Comparison of ENCODE assay signal across 16 mouse cellular contexts in the genomic region with DNA sequence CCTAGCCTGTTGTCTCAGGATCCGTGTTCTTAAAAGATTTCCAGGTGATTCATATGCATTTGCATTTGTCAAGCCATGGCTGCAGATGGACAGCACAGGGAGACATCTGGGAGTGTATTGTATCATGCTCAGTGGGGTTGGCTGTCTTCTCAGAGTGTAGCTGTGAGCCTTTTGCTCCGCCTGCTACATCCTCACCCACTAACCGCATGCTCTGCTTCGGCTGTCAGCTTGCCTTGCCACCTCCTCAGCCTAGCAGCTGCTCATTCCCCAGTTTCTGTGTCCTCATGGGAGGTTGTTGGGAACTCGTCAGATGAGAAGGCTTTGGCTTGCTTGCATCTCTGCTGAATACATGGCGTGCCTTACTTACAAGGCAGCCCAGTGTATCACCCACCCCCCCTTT.
DNase-seq lines count a peak whose midpoint lies in the region; ATAC-seq and TF ChIP-seq lines count a peak whose summit lies in the region.
"Had no signal": no experiment of that assay in that cellular context is flagged by ENCODE, and none has a peak within 500 bp of the region (broad histone marks: within the 10 kb centered on the region; RNA-seq: fewer than 3 reads in every experiment).

No protein-coding gene starts in this region.

- TF ChIP-seq CTCF in forebrain, postnatal 0 days (IDR thresholded peaks at IDR 0.05; ENCODE audit: low read depth) = no peak
- TF ChIP-seq CTCF in kidney, adult 2 months (conservative IDR thresholded peaks at IDR 0.05; ENCODE audit: insufficient read depth, insufficient read length, low read depth, low read length) = no peak

- no peaks in the 10 kb centered on the region for H3K4me1 ChIP-seq in forebrain, postnatal 0 days (ENCODE audit: insufficient read depth)
- H3K4me1 ChIP-seq in kidney, adult 2 months (ENCODE audit: control insufficient read depth, insufficient read depth, low read length) = no peaks in the 10 kb centered on the region
- H3K4me1 ChIP-seq: heart, embryonic 12.5 days; megakaryocyte, embryonic 14.5 days had no signal

- no peak overlapping the region for H3K4me2 ChIP-seq in forebrain, postnatal 0 days (ENCODE audit: low read depth)
- H3K4me2 ChIP-seq: embryonic facial prominence, embryonic 12.5 days; heart, embryonic 12.5 days; hindbrain, embryonic 15.5 days had no signal

- no peaks in the 10 kb centered on the region for H3K9me3 ChIP-seq in forebrain, postnatal 0 days (ENCODE audit: low read length)
- H3K9me3 ChIP-seq: embryonic facial prominence, embryonic 12.5 days; heart, embryonic 12.5 days; hindbrain, embryonic 15.5 days had no signal

- intact Hi-C loops in left cerebral cortex, postnatal 36 days (cut with DNase I) = loop anchor here (2.0 kb wide), 1 partner anchor 54 kb away; no protein-coding TSS in a partner anchor

- WGBS in forebrain, postnatal 0 days = 63% methylated on average over 6 of the region's 6 CpGs
- WGBS in kidney, adult 2 months = 76% methylated on average over 6 of the region's 6 CpGs

- H3K36me3 ChIP-seq in forebrain, postnatal 0 days (ENCODE audit: insufficient read depth) = no peaks in the 10 kb centered on the region
- H3K36me3 ChIP-seq in kidney, adult 2 months (ENCODE audit: control insufficient read depth, insufficient read depth, low read length) = no peaks in the 10 kb centered on the region
- H3K36me3 ChIP-seq: embryonic facial prominence, embryonic 12.5 days; heart, embryonic 12.5 days; hindbrain, embryonic 15.5 days had no signal

- no peak overlapping the region for H3K27ac ChIP-seq in forebrain, postnatal 0 days (ENCODE audit: low read depth, low read length)
- no peak overlapping the region for H3K27ac ChIP-seq in kidney, adult 2 months (ENCODE audit: insufficient read depth, low read depth, low read length)
- H3K27ac ChIP-seq: embryonic facial prominence, embryonic 12.5 days; hindbrain, embryonic 15.5 days had no signal

- DNase-seq in cerebellum, postnatal 14 days = peak; percentile 11 to 16
- no peak for DNase-seq in cerebellum, postnatal 25 days
- DNase-seq in forebrain, postnatal 0 days = peak; percentile 64
- peak; percentile 93 for DNase-seq in layer of hippocampus, adult 9-11 months
- DNase-seq in left cerebral cortex, postnatal 36 days (ENCODE audit: low spot score in 2 of 2) = peak; percentile 74 to 79
- no peak for DNase-seq in kidney, adult 2 months
- no peak for DNase-seq in gastrocnemius, adult 8-10 months (ENCODE audit: low spot score in 2 of 2)
- DNase-seq in thymus, postnatal 0 days (ENCODE audit: low spot score) = no peak
- DNase-seq: cerebellum, adult 8-10 months; kidney, postnatal 4 days; liver, postnatal 0 days; thymus, postnatal 36 days had no signal

- no peak for TF ChIP-seq POLR2A in kidney, adult 2 months (IDR thresholded peaks at IDR 0.05; ENCODE audit: low read depth, low read length)

- peak; percentile 84 for ATAC-seq in forebrain, postnatal 0 days
- ATAC-seq: liver, postnatal 0 days had no signal

- H3K4me3 ChIP-seq in forebrain, postnatal 0 days (ENCODE audit: low read depth, low read length) = no peak overlapping the region
- H3K4me3 ChIP-seq in kidney, adult 2 months (ENCODE audit: insufficient read depth, low read depth, low read length) = no peak overlapping the region
- H3K4me3 ChIP-seq: embryonic facial prominence, embryonic 12.5 days; heart, embryonic 12.5 days; hindbrain, embryonic 15.5 days; megakaryocyte, embryonic 14.5 days had no signal

- no peak overlapping the region for H3K9ac ChIP-seq in forebrain, postnatal 0 days
- H3K9ac ChIP-seq: embryonic facial prominence, embryonic 12.5 days; heart, embryonic 12.5 days; hindbrain, embryonic 15.5 days; liver, postnatal 0 days had no signal

- no peaks in the 10 kb centered on the region for H3K27me3 ChIP-seq in forebrain, postnatal 0 days (ENCODE audit: insufficient read depth, low read length)
- no peaks in the 10 kb centered on the region; the same call in 1 of the 2 replicates for H3K27me3 ChIP-seq in kidney, adult 2 months (replicated peaks; ENCODE audit: control insufficient read depth, insufficient read depth, low read length)
- H3K27me3 ChIP-seq: heart, embryonic 12.5 days; hindbrain, embryonic 15.5 days; megakaryocyte, embryonic 14.5 days had no signal

Comparison
In these comparisons a context has a peak if more than half of its experiments do, and no peak if none do; other contexts are left out.
1. DNase-seq: peak in cerebellum, postnatal 14 days (2 of 2), forebrain, postnatal 0 days (single experiment), layer of hippocampus, adult 9-11 months (single experiment) and left cerebral cortex, postnatal 36 days (2 of 2); none in cerebellum, postnatal 25 days (0 of 2), kidney, adult 2 months (single experiment), gastrocnemius, adult 8-10 months (0 of 2) and thymus, postnatal 0 days (single experiment).